Mouse (Mus musculus) limb, embryonic 14.5 days (tissue): ENCODE results near the gene Taf6l. TPM values are rescaled to one million over a fixed set of nuclear protein-coding genes. Genes with fewer than 3 reads are reported as not detected.

Experiments
- ATAC-seq: fragments of 200-750 bp; cut with Nextera tagmentation; 2 replicates; pipeline ENCODE4 v1.8.0; 2017; ENCODE audit warnings: low read depth, moderate number of reproducible peaks, moderate TSS enrichment; ENCODE audit not compliant: low FRiP score
- DNase-seq: peaks from one replicate; pipeline ENCODE4 v3.0.0-alpha.2; 2015; ENCODE audit warnings: low spot score
- H3K27ac ChIP-seq: fragments of 300-500 bp; sonication (generic); replicated peaks from 2 replicates; pipeline ENCODE4 v1.5.1; 2014; ENCODE audit warnings: low read depth, mild to moderate bottlenecking, low read length, moderate library complexity, mixed read lengths
- H3K27me3 ChIP-seq: fragments of 300-500 bp; sonication (generic); 2 replicates; pipeline ENCODE4 v1.6.1; 2014; ENCODE audit warnings: low read length, mixed read lengths; ENCODE audit not compliant: control insufficient read depth, insufficient read depth
- H3K36me3 ChIP-seq: fragments of 300-500 bp; sonication (generic); 2 replicates; pipeline ENCODE4 v1.6.1; 2014; ENCODE audit warnings: mild to moderate bottlenecking, low read length, moderate library complexity, mixed read lengths; ENCODE audit not compliant: control insufficient read depth, insufficient read depth
- H3K4me1 ChIP-seq: fragments of 300-500 bp; sonication (generic); 2 replicates; pipeline ENCODE4 v1.6.1; 2014; ENCODE audit warnings: antibody characterized with exemption, low read length, mixed read lengths; ENCODE audit not compliant: control insufficient read depth, insufficient read depth
- H3K4me2 ChIP-seq: fragments of 300-500 bp; sonication (generic); replicated peaks from 2 replicates; pipeline ENCODE4 v1.6.1; 2014; ENCODE audit warnings: low read depth, mild to moderate bottlenecking, low read length, moderate library complexity; ENCODE audit not compliant: severe bottlenecking
- H3K4me3 ChIP-seq: fragments of 300-500 bp; sonication (generic); replicated peaks from 2 replicates; pipeline ENCODE4 v1.5.1; 2014; ENCODE audit warnings: low read length
- H3K9ac ChIP-seq: fragments of 300-500 bp; sonication (generic); 2 replicates; pipeline ENCODE4 v1.6.1; 2014; ENCODE audit warnings: mild to moderate bottlenecking, low read depth, low read length, moderate library complexity; ENCODE audit not compliant: severe bottlenecking
- H3K9me3 ChIP-seq: fragments of 300-500 bp; sonication (generic); 2 replicates; pipeline ENCODE4 v1.6.1; 2016; ENCODE audit warnings: low read length; ENCODE audit not compliant: control insufficient read depth
- POLR2A ChIP-seq: fragments of 200-500 bp; IDR thresholded peaks from 2 replicates; pipeline ENCODE4 v1.8.0; 2012; ENCODE audit warnings: inconsistent platforms, mild to moderate bottlenecking, moderate library complexity, borderline replicate concordance; ENCODE audit not compliant: insufficient read depth, insufficient read length; ENCODE audit errors: extremely low read depth
- WGBS: fragments of 180-500 bp; shearing (Covaris S2); extraction: QIAGEN DNeasy Blood & Tissue Kit; methylation state at CpG from one replicate; pipeline ENCODE4 v1.1.7; 2014; 5-methylcytosine and 5-hydroxymethylcytosine counted together
- polyA plus RNA-seq, 2 experiments: library from polyadenylated mRNA; depleted of rRNA in 1 of 2; stranded (reverse) in 1 of 2; unstranded in 1 of 2; fragments of >200 nt; fragmentation: Nextera tagmentation in 1 of 2; extraction: Ambion mirVana in 1 of 2; gene quantifications; 2 replicates each; pipeline versions ENCODE4 v1.2.1 to v1.2.3; 2012 to 2014

Taf6l gene
- polyA plus RNA-seq, 2 experiments: 21.8 to 22.4 TPM

- no peak for DNase-seq
- TF ChIP-seq POLR2A: no peak
- H3K9ac ChIP-seq: no peak overlapping the region
- no peak for ATAC-seq
- H3K36me3 ChIP-seq: peaks cover 23% of the 10 kb centered on the region
- WGBS: 62% methylated on average over 1 of the region's 1 CpGs
- no peak overlapping the region for H3K4me2 ChIP-seq
- H3K27ac ChIP-seq: no peak overlapping the region
- no peaks in the 10 kb centered on the region for H3K27me3 ChIP-seq
- H3K9me3 ChIP-seq: no peaks in the 10 kb centered on the region
- H3K4me3 ChIP-seq: no peak overlapping the region
- 0 out of 2 replicates have a peak, but pooled peaks cover 5% of the 10 kb centered on the region for H3K4me1 ChIP-seq
Measured at GRCm38 (mm10) chr19:8789171-8789570, 3.0 kb upstream of the Taf6l start.

- 0 out of 2 replicates have a peak, but pooled peaks cover 5% of the 10 kb centered on the region for H3K4me1 ChIP-seq
- no peak overlapping the region for H3K4me3 ChIP-seq
- DNase-seq (no peak), ATAC-seq (no peak)
- peaks cover 21% of the 10 kb centered on the region for H3K36me3 ChIP-seq
- no peak overlapping the region for H3K9ac ChIP-seq
- no peak for TF ChIP-seq POLR2A
- no peaks in the 10 kb centered on the region for H3K9me3 ChIP-seq
- H3K27ac ChIP-seq: no peak overlapping the region
- H3K27me3 ChIP-seq: no peaks in the 10 kb centered on the region
- 27% methylated on average over 3 of the region's 3 CpGs for WGBS
- no peak overlapping the region for H3K4me2 ChIP-seq
Measured at GRCm38 (mm10) chr19:8788521-8788920, 2.3 kb upstream of the Taf6l start.

GRCm38 (mm10) chr19:8774951-8775421, 11.2 kb downstream of the Taf6l start:
- no peaks in the 10 kb centered on the region for H3K27me3 ChIP-seq
- TF ChIP-seq POLR2A: no peak
- ATAC-seq: peak; percentile 17; the same call in 1 of the 2 replicates
- H3K4me1 ChIP-seq: peaks cover 23% of the 10 kb centered on the region
- 5% methylated on average over 19 of the region's 20 CpGs for WGBS
- peak overlapping the region; percentile 56 for H3K4me3 ChIP-seq
- H3K27ac ChIP-seq: peak overlapping the region; percentile 99
- DNase-seq: no peak
- peak overlapping the region; percentile 98 for H3K4me2 ChIP-seq
- peak overlapping the region; percentile 93 for H3K9ac ChIP-seq
- peaks cover 45% of the 10 kb centered on the region for H3K36me3 ChIP-seq
- no peaks in the 10 kb centered on the region for H3K9me3 ChIP-seq

DNA sequence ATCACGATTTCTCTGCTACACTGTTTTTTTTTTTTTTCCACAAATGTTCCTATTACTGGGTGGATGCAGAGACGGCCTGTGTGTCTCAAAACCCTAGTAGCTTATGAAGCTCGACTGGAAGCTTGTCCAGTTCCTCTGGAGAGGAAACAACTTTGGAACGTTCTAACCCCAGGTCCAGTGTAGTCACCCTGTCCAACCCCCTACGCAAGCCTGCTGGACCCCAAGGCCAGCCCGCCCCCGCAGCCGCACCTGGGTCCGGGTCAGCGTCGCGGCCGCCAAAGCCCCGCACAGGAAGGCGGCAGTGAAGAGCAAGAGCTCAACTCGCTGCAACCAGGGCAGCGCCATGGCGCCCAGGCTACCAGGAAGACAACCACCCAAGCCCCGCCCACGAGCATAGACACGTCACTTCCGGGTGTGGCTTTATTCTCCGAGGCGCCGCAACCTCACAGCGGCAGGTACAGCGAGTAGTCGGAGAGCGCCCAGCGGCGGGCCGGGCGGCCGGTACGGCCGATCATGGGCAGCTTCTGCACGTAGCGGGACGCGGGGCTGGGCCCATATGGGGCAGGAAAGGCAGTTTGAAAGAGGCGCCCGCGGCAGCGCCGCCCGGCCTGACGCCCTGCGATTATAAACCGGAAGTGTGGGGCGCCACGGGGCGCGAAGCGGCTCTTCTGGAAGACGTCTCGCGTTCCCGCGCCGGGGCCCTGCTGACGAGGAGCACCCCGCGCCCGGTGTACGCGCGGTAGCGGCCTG, 12.0 kb downstream of the Taf6l start, which contains the start of gene Tmem179b:
Gene Tmem179b (minus strand): TSS at position 382 of the 750 bp plus-strand sequence.
- H3K9me3 ChIP-seq: no peaks in the 10 kb centered on the region

DNA sequence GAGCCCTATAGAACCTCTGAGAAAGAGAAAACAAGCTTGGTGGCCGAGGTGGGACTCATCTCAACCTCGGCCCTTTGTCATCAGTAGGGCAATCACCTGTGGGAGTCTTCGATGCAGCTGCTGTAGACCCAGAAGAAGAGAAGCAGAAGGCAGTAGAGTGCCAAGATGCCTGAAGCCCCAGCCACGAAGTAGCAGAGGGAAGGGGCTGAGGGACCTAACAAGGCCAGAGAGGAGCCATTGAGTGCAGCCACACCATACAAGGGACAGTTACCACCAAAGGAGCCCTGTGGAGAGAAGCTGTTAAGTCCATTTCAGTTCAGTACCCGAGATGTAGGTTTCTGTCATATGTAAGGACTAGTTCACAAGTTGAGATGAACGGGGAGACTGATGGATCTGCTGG, 12.8 kb downstream of the Taf6l start:
- no peak for DNase-seq
- 55% methylated on average over 6 of the region's 6 CpGs for WGBS

More for the DNA sequence above, 12.0 kb downstream of the Taf6l start, which contains the start of gene Tmem179b:
- Histone ChIP-seq H3K36me3 (peaks cover 47% of the 10 kb centered on the region), H3K4me3 (peak within 1 kb of the TSS; percentile 56), H3K27me3 (no peaks in the 10 kb centered on the region), H3K4me2 (peak within 1 kb of the TSS; percentile 98), H3K4me1 (peaks cover 23% of the 10 kb centered on the region), H3K9ac (peak within 1 kb of the TSS; percentile 93), H3K27ac (peak within 1 kb of the TSS; percentile 99)
- WGBS: under 1% methylated on average over 63 of the region's 68 CpGs
- DNase-seq: peak; percentile 97
- TF ChIP-seq POLR2A: peak; percentile 80; the same call in 1 of the 2 replicates
- peak; percentile 92 for ATAC-seq

More for the DNA sequence above, 12.8 kb downstream of the Taf6l start:
- H3K4me3 ChIP-seq: peak overlapping the region; percentile 56
- no peak for TF ChIP-seq POLR2A
- peaks cover 23% of the 10 kb centered on the region for H3K4me1 ChIP-seq
- H3K9ac ChIP-seq: peak overlapping the region; percentile 93
- H3K9me3 ChIP-seq: no peaks in the 10 kb centered on the region
- no peaks in the 10 kb centered on the region for H3K27me3 ChIP-seq
- peak overlapping the region; percentile 98 for H3K4me2 ChIP-seq
- H3K36me3 ChIP-seq: peaks cover 52% of the 10 kb centered on the region
- ATAC-seq: no peak
- peak overlapping the region; percentile 99 for H3K27ac ChIP-seq
